Mouse (Mus musculus): ENCODE measurements at regions not wholly inside any gene's neighbourhood (a gene's known extent, or its start where the extent isn't known, plus 50 kb on each side); places are given as distances from the start of the nearest gene placed in this dataset.

DNA sequence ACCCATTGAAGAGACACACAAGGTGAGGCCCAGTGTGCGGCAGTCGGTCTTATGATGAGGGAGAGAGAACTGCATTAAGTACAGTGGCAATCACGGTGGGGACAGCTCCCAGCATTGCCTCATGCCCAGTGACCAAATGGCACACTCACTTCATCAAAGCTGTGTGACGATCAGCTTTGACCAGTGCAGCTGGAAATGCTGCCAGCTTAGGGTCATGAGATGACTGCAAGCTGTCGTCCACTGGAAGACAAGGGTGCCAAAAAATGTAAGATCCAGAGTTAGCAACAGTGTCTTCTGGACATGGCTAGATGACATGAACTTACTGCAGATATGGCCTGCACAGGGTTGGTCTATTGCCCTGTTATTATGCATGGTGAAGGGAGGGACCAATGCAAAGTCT is 114.0 kb downstream of the Irs2 start:
- TF ChIP-seq CTCF (IDR thresholded peaks at IDR 0.05; ENCODE audit: borderline replicate concordance, control insufficient read depth, extremely low read depth, insufficient read depth, low read length, poor library complexity) (no peak), POLR2A (IDR thresholded peaks at IDR 0.05; ENCODE audit: control insufficient read depth, extremely low read depth, insufficient read depth, low read length, poor library complexity) (no peak)
